Mouse (Mus musculus): ENCODE data around the gene Foxred2. TPM values are rescaled to one million over a fixed set of nuclear protein-coding genes. Genes with fewer than 3 reads are reported as not detected.

The Foxred2 gene
- polyA plus RNA-seq, 1 experiment from 2014 or later = 0.48 TPM

- no peak overlapping the region for H3K27ac ChIP-seq
- no peak for ATAC-seq (replicated peaks; ENCODE audit: insufficient number of reproducible peaks, insufficient read depth, low FRiP score, low read depth)
- no peak overlapping the region for H3K9ac ChIP-seq
- no peaks in the 10 kb centered on the region for H3K4me1 ChIP-seq (replicated peaks)
- H3K27me3 ChIP-seq = no peaks in the 10 kb centered on the region
- H3K9me3 ChIP-seq (replicated peaks) = no peaks in the 10 kb centered on the region
- 74% methylated on average over 4 of the region's 4 CpGs for WGBS
- no peak overlapping the region for H3K4me3 ChIP-seq
- H3K36me3 ChIP-seq = no peaks in the 10 kb centered on the region
- no peak overlapping the region for H3K4me2 ChIP-seq
These were observed 10.8 kb downstream of the Foxred2 start for GRCm38 (mm10) chr15:77945711-77946110.

DNA sequence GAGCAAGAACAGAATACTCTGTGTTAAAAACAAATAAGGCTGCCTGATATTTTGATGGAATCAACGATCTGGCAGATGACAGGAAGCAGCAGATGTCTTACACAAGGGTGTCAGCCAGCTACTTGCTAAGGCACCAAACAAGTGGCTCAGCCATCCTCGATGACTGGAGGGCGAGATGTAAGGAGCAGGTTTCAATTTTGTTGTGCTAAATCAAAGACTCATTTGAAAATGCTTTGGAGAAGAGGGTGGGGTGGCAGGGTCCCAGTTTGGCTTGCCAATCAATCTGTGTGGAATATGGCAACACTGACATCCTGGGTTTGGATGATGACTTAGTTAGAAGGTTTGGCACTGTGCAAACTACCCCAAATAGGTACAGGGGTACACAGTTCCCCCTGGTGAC is 15.0 kb downstream of the Foxred2 start:
- H3K4me3 ChIP-seq = no peak overlapping the region
- no peak overlapping the region for H3K27ac ChIP-seq
- WGBS = 68% methylated on average over 3 of the region's 3 CpGs
- no peaks in the 10 kb centered on the region for H3K27me3 ChIP-seq
- H3K9ac ChIP-seq = no peak overlapping the region
- ATAC-seq (replicated peaks; ENCODE audit: insufficient number of reproducible peaks, insufficient read depth, low FRiP score, low read depth) = no peak
- H3K9me3 ChIP-seq (replicated peaks) = no peaks in the 10 kb centered on the region
- no peaks in the 10 kb centered on the region for H3K36me3 ChIP-seq
- no peaks in the 10 kb centered on the region for H3K4me1 ChIP-seq (replicated peaks)
- no peak overlapping the region for H3K4me2 ChIP-seq

- Histone ChIP-seq H3K36me3 (no peaks in the 10 kb centered on the region), H3K9me3 (replicated peaks) (no peaks in the 10 kb centered on the region), H3K27me3 (peaks cover 7% of the 10 kb centered on the region; the same call in 1 of the 2 replicates), H3K27ac (no peak overlapping the region), H3K4me3 (no peak overlapping the region), H3K4me1 (replicated peaks) (peaks cover 7% of the 10 kb centered on the region), H3K4me2 (no peak overlapping the region), H3K9ac (no peak overlapping the region)
- WGBS = 68% methylated on average over 5 of the region's 5 CpGs
- ATAC-seq (replicated peaks; ENCODE audit: insufficient number of reproducible peaks, insufficient read depth, low FRiP score, low read depth) = no peak
These were observed 18.0 kb downstream of the Foxred2 start for GRCm38 (mm10) chr15:77938516-77938915.

DNA sequence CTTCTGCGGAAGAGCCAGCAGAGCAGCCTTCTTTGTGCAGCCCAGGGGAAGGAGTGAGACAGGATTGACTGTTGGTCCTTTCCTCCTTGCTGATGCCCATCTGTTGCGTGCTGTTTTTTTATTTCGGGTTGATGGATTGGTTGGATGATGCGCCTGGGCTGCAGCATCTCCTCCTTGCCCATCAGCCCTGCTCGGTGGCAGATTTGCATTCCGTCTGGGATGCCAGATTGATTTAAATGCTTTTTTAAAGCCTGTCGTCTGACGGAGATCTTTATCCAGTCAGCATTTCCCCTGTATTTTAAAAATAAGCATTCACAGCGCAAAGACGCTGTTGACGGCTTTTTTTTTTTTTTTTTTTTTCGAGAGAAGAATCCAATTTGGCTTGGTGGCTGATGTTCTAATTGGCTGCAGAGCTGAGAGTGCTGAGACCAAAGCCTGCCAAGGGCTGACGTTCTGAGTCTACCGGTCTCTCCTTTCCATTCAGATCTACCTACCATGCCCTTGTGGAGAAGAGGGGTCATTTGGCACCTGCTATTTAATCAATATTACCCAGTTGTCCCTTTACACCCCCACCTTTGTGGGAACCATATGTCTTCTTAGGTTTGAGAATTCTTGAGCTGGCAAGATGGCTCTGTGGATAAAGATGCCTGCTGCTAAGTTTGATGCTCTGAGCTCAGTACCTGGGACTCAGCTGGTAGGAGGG is 20.7 kb downstream of the Foxred2 start:
- WGBS = 73% methylated on average over 14 of the region's 14 CpGs
- no peaks in the 10 kb centered on the region for H3K36me3 ChIP-seq
- peaks cover 7% of the 10 kb centered on the region; the same call in 1 of the 2 replicates for H3K27me3 ChIP-seq
- H3K4me1 ChIP-seq (replicated peaks) = peaks cover 11% of the 10 kb centered on the region
- no peak overlapping the region for H3K4me3 ChIP-seq
- H3K9ac ChIP-seq = no peak overlapping the region
- no peak overlapping the region for H3K27ac ChIP-seq
- no peak for ATAC-seq (replicated peaks; ENCODE audit: insufficient number of reproducible peaks, insufficient read depth, low FRiP score, low read depth)
- H3K4me2 ChIP-seq = no peak overlapping the region
- H3K9me3 ChIP-seq (replicated peaks) = no peaks in the 10 kb centered on the region

GRCm38 (mm10) chr15:77934968-77935367 is 21.6 kb downstream of the Foxred2 start:
- no peak overlapping the region for H3K27ac ChIP-seq
- H3K9me3 ChIP-seq (replicated peaks) = no peaks in the 10 kb centered on the region
- H3K4me1 ChIP-seq (replicated peaks) = peaks cover 12% of the 10 kb centered on the region
- H3K9ac ChIP-seq = no peak overlapping the region
- ATAC-seq (replicated peaks; ENCODE audit: insufficient number of reproducible peaks, insufficient read depth, low FRiP score, low read depth) = no peak
- 62% methylated on average over 5 of the region's 5 CpGs for WGBS
- H3K27me3 ChIP-seq = peaks cover 7% of the 10 kb centered on the region; the same call in 1 of the 2 replicates
- H3K4me2 ChIP-seq = no peak overlapping the region
- no peaks in the 10 kb centered on the region for H3K36me3 ChIP-seq
- H3K4me3 ChIP-seq = no peak overlapping the region

GRCm38 (mm10) chr15:77934326-77934725 is 22.2 kb downstream of the Foxred2 start:
- Histone ChIP-seq H3K36me3 (no peaks in the 10 kb centered on the region), H3K4me1 (replicated peaks) (peaks cover 19% of the 10 kb centered on the region), H3K9ac (no peak overlapping the region), H3K9me3 (replicated peaks) (no peaks in the 10 kb centered on the region), H3K4me2 (no peak overlapping the region; the same call in 1 of the 2 replicates), H3K4me3 (no peak overlapping the region), H3K27me3 (peaks cover 7% of the 10 kb centered on the region; the same call in 1 of the 2 replicates), H3K27ac (no peak overlapping the region)
- ATAC-seq (replicated peaks; ENCODE audit: insufficient number of reproducible peaks, insufficient read depth, low FRiP score, low read depth) = no peak
- 67% methylated on average over 11 of the region's 11 CpGs for WGBS

DNA sequence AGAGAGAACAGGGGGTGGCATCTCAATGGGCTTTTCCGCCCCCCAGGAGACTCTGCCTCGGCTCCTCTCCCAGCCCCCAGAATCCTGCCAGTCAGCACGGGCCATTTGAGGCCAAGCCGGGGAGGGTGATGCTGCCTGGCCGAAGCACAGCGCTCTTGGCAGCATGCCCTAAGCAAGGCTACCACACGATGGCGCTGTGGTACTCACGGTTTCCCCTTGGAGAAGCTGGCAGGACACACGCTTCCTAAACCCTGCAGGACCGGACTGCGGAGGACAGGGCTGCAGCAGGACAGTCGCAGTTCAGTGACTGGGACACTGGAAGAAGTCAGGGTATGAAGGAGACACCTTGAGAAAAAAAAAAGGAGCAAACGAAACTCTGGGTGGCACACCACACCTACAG is 22.8 kb downstream of the Foxred2 start:
- Histone ChIP-seq H3K4me3 (no peak overlapping the region), H3K36me3 (no peaks in the 10 kb centered on the region)

DNA sequence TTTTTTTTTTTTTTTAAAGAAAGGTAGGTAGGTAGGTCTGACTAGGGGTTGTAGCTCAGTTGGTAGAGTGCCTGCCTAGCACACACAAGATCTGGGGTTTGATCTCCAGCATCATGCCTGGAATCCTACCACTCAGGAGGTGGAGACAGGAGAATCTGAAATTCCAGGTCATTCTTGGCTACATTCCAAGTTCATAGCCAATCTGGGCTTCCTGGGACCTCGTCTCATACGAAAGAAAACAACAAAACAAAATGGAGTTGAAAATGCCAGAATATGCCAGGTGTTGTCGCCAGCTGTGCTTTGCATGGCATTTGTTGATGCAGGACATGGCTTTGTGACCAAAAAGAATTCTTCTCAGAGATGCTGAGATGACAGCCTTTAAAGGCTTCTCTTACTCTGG is 23.3 kb downstream of the Foxred2 start:
- no peak overlapping the region for H3K9ac ChIP-seq
- H3K27ac ChIP-seq = no peak overlapping the region
- 55% methylated on average over 3 of the region's 3 CpGs for WGBS
- H3K4me1 ChIP-seq (replicated peaks) = peaks cover 21% of the 10 kb centered on the region
- peaks cover 7% of the 10 kb centered on the region; the same call in 1 of the 2 replicates for H3K27me3 ChIP-seq
- H3K4me2 ChIP-seq = no peak overlapping the region
- H3K9me3 ChIP-seq (replicated peaks) = no peaks in the 10 kb centered on the region
- ATAC-seq (replicated peaks; ENCODE audit: insufficient number of reproducible peaks, insufficient read depth, low FRiP score, low read depth) = no peak
- no peaks in the 10 kb centered on the region for H3K36me3 ChIP-seq
- no peak overlapping the region for H3K4me3 ChIP-seq

More for the DNA sequence above, 22.8 kb downstream of the Foxred2 start:
- peak; percentile 40 for ATAC-seq (replicated peaks; ENCODE audit: insufficient number of reproducible peaks, insufficient read depth, low FRiP score, low read depth)
- Histone ChIP-seq H3K27ac (no peak overlapping the region), H3K9me3 (replicated peaks) (no peaks in the 10 kb centered on the region), H3K4me1 (replicated peaks) (peaks cover 21% of the 10 kb centered on the region), H3K27me3 (peaks cover 7% of the 10 kb centered on the region; the same call in 1 of the 2 replicates), H3K9ac (no peak overlapping the region; the same call in 1 of the 2 replicates), H3K4me2 (peak overlapping the region; percentile 28)
- 1% methylated on average over 14 of the region's 14 CpGs for WGBS

- no peaks in the 10 kb centered on the region for H3K9me3 ChIP-seq (replicated peaks)
- 47% methylated on average over 6 of the region's 6 CpGs for WGBS
- no peak for ATAC-seq (replicated peaks; ENCODE audit: insufficient number of reproducible peaks, insufficient read depth, low FRiP score, low read depth)
- no peak overlapping the region for H3K4me3 ChIP-seq
- no peak overlapping the region for H3K9ac ChIP-seq
- peaks cover 32% of the 10 kb centered on the region for H3K4me1 ChIP-seq (replicated peaks)
- no peak overlapping the region for H3K4me2 ChIP-seq
- H3K27ac ChIP-seq = no peak overlapping the region
- H3K36me3 ChIP-seq = peaks cover 8% of the 10 kb centered on the region; the same call in 1 of the 2 replicates
- H3K27me3 ChIP-seq = peaks cover 7% of the 10 kb centered on the region; the same call in 1 of the 2 replicates
These were observed 24.9 kb downstream of the Foxred2 start for GRCm38 (mm10) chr15:77931689-77932016.

DNA sequence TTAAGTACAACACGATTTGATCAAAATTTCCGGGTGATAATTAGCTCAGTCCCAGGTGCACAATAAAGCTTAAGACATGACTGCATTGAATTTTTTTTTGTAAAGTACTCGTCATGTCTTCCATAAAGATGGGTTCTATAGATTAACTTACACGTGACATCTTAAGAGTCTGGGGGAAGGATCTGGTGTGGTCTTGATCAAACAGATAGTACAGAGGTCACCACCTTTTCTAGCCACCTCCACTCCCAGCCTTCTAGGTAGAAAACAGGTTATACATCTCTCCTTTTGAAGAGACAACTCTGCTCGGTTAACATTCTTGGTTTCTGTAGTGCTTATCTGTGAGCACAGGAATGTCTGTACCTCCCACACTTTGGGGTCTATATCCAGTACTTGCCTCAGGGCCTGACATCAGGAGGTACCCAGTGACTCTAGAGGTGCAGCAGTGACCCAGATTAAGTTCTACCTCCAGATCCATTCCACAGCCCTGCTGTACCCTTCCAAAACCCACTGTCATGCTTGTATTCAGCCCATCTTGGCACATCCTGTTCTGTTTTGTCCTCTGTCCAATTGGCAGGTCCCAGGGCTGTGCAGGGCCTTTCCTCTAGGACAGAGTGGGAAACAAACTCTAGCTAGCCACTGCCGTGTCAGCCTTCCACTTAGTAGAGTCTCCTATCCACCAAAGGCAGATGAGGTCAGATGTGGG is 25.4 kb downstream of the Foxred2 start:
- Histone ChIP-seq H3K27me3 (peaks cover 7% of the 10 kb centered on the region; the same call in 1 of the 2 replicates), H3K9ac (no peak overlapping the region), H3K36me3 (peaks cover 13% of the 10 kb centered on the region; the same call in 1 of the 2 replicates), H3K4me3 (no peak overlapping the region), H3K4me1 (replicated peaks) (peaks cover 32% of the 10 kb centered on the region), H3K9me3 (replicated peaks) (no peaks in the 10 kb centered on the region), H3K4me2 (no peak overlapping the region), H3K27ac (no peak overlapping the region)
- WGBS = 57% methylated on average over 6 of the region's 6 CpGs
- ATAC-seq (replicated peaks; ENCODE audit: insufficient number of reproducible peaks, insufficient read depth, low FRiP score, low read depth) = no peak

DNA sequence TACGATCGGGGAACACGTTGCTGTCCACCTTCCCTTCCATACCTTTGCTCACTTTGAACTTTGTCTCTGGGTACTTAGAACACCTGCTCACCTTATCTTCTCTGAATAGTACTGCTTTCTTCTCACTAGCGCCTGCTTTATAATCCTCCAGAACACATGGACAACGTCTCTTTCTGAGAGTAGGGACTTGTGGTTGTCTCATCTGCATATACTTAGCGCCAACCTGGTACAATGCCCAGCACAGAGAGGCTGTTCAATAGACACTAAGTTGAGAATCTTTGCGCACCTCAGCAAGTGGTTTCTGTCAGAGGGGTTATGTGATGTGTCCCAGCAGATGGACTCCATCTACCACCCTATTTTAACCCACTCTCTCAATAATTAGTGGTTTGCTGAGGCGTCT is 26.7 kb downstream of the Foxred2 start:
- 51% methylated on average over 8 of the region's 8 CpGs for WGBS
- H3K36me3 ChIP-seq = peaks cover 18% of the 10 kb centered on the region; the same call in 1 of the 2 replicates
- H3K4me2 ChIP-seq = peak overlapping the region; percentile 85
- H3K4me3 ChIP-seq = peak overlapping the region; percentile 88
- no peak overlapping the region for H3K27ac ChIP-seq
- H3K9ac ChIP-seq = peak overlapping the region; percentile 68
- peaks cover 32% of the 10 kb centered on the region for H3K4me1 ChIP-seq (replicated peaks)
- no peaks in the 10 kb centered on the region for H3K9me3 ChIP-seq (replicated peaks)
- peaks cover 4% of the 10 kb centered on the region; the same call in 1 of the 2 replicates for H3K27me3 ChIP-seq
- ATAC-seq (replicated peaks; ENCODE audit: insufficient number of reproducible peaks, insufficient read depth, low FRiP score, low read depth) = no peak

Measured in heart, embryonic 15.5 days (tissue).